Mouse (Mus musculus) liver, adult 2 months (tissue): Measurements from ENCODE around the gene Aaed1.

Experiments used
- CTCF ChIP-seq: fragments of 200-500 bp; IDR thresholded peaks from 2 replicates; pipeline ENCODE4 v1.5.1; 2011; ENCODE audit warnings: low read depth, low read length, control low read depth
- POLR2A ChIP-seq: fragments of 200-500 bp; IDR thresholded peaks from 2 replicates; pipeline ENCODE4 v1.6.1; 2011; ENCODE audit warnings: low read length, control low read depth; ENCODE audit not compliant: insufficient read depth; ENCODE audit errors: extremely low read depth

DNA sequence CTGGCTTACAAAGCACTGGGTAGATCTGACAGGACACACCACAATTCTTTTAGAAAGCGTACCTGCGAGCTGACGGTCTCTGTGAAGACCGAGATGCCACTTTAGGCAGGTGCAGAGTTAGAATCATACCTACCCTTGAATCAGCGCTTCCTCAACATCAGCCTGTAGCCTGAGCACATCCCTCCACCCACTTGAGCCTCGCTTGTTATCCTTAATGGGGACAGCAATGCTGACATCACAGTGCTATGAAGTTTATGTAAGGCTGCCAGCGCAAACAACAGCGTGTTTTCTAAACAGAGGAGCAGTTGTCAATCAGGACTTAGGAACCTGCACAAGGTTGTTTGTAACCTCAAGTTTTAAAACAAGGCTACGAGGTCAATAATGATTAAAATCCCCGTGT lies 31.1 kb upstream of the Aaed1 start:
- TF ChIP-seq CTCF, result no peak
- no peak for TF ChIP-seq POLR2A
